Mouse (Mus musculus) liver, adult 2 months (tissue): ENCODE measurements around the gene Gstm1. TPM values are rescaled to one million over a fixed set of nuclear protein-coding genes. Genes with fewer than 3 reads are reported as not detected.

Experiments
- DNase-seq: peaks from one replicate; pipeline ENCODE4 v3.0.0-alpha.2; 2011; ENCODE audit warnings: low read depth, low spot score; ENCODE audit errors: extremely low read depth
- H3K27ac ChIP-seq: fragments of 200-500 bp; replicated peaks from 2 replicates; pipeline ENCODE4 v1.5.1; 2012; ENCODE audit warnings: low read depth, mild to moderate bottlenecking, control low read depth, inconsistent platforms, low read length; ENCODE audit not compliant: insufficient read depth
- H3K27me3 ChIP-seq: fragments of 200-500 bp; 2 replicates; pipeline ENCODE4 v1.6.1; 2012; ENCODE audit warnings: mild to moderate bottlenecking, moderate library complexity, low read length, inconsistent platforms; ENCODE audit not compliant: control insufficient read depth, insufficient read depth
- H3K36me3 ChIP-seq: fragments of 200-500 bp; 2 replicates; pipeline ENCODE4 v1.6.1; 2012; ENCODE audit warnings: low read length, inconsistent platforms; ENCODE audit not compliant: control insufficient read depth, insufficient read depth
- H3K4me1 ChIP-seq: fragments of 200-500 bp; 2 replicates; pipeline ENCODE4 v1.6.1; 2011; ENCODE audit warnings: low read length; ENCODE audit not compliant: control insufficient read depth, insufficient read depth
- H3K4me3 ChIP-seq: fragments of 200-500 bp; 2 replicates; pipeline ENCODE4 v1.5.1; 2011; ENCODE audit warnings: low read depth, mild to moderate bottlenecking, control low read depth, low read length, moderate library complexity; ENCODE audit not compliant: insufficient read depth
- H3K79me2 ChIP-seq: fragments of 200-500 bp; 2 replicates; pipeline ENCODE4 v1.6.1; 2012; ENCODE audit warnings: inconsistent platforms, mild to moderate bottlenecking, low read length, moderate library complexity; ENCODE audit not compliant: control insufficient read depth, insufficient read depth
- H3K9ac ChIP-seq: fragments of 200-500 bp; 2 replicates; pipeline ENCODE4 v1.6.1; 2012; ENCODE audit warnings: low read depth, mild to moderate bottlenecking, control low read depth, inconsistent platforms, low read length
- CTCF ChIP-seq: fragments of 200-500 bp; IDR thresholded peaks from 2 replicates; pipeline ENCODE4 v1.5.1; 2011; ENCODE audit warnings: low read depth, low read length, control low read depth
- POLR2A ChIP-seq: fragments of 200-500 bp; IDR thresholded peaks from 2 replicates; pipeline ENCODE4 v1.6.1; 2011; ENCODE audit warnings: low read length, control low read depth; ENCODE audit not compliant: insufficient read depth; ENCODE audit errors: extremely low read depth
- WGBS: fragments of 180-500 bp; shearing (Covaris S2); methylation state at CpG from one replicate; pipeline ENCODE4 v1.1.7; 2018; 5-methylcytosine and 5-hydroxymethylcytosine counted together
- polyA plus RNA-seq: library from polyadenylated mRNA; depleted of rRNA; stranded (reverse); fragments of >200 nt; gene quantifications from 2 replicates; pipeline ENCODE4 v1.2.3, GENCODE M21; 2012; rRNA removed
- total RNA-seq: library from RNA; depleted of rRNA; stranded (reverse); fragments of >200 nt; gene quantifications from 2 replicates; pipeline ENCODE4 v1.2.3, GENCODE M21; 2014; rRNA removed

Gstm1 gene
- total and polyA plus RNA-seq, 2 experiments = 474 to 6,847 TPM

- DNase-seq = no peak
- no peak overlapping the region for H3K4me3 ChIP-seq
- H3K27ac ChIP-seq = no peak overlapping the region
- 54% methylated on average over 1 of the region's 1 CpGs for WGBS
- no peaks in the 10 kb centered on the region for H3K27me3 ChIP-seq
- no peaks in the 10 kb centered on the region for H3K36me3 ChIP-seq
- peaks cover 19% of the 10 kb centered on the region for H3K4me1 ChIP-seq
- H3K79me2 ChIP-seq = no peaks in the 10 kb centered on the region
- no peak overlapping the region for H3K9ac ChIP-seq
- TF ChIP-seq CTCF (no peak), POLR2A (no peak)
Measured at GRCm38 (mm10) chr3:107965592-107965991, 52.2 kb downstream of the Gstm1 start.

- WGBS = 55% methylated on average over 5 of the region's 5 CpGs
- Histone ChIP-seq H3K79me2 (no peaks in the 10 kb centered on the region), H3K4me1 (peaks cover 19% of the 10 kb centered on the region), H3K36me3 (no peaks in the 10 kb centered on the region), H3K27ac (peak overlapping the region; percentile 23), H3K9ac (no peak overlapping the region), H3K4me3 (no peak overlapping the region), H3K27me3 (no peaks in the 10 kb centered on the region)
- DNase-seq = peak; percentile 51
- TF ChIP-seq CTCF (no peak), POLR2A (no peak)
Measured at GRCm38 (mm10) chr3:107964656-107965308, 53.0 kb downstream of the Gstm1 start.

GRCm38 (mm10) chr3:107964026-107964425 is 53.7 kb downstream of the Gstm1 start:
- H3K4me3 ChIP-seq = no peak overlapping the region
- H3K27ac ChIP-seq = no peak overlapping the region; the same call in 1 of the 2 replicates
- no peaks in the 10 kb centered on the region for H3K27me3 ChIP-seq
- TF ChIP-seq POLR2A (no peak), CTCF (no peak)
- no peak overlapping the region for H3K9ac ChIP-seq
- H3K79me2 ChIP-seq = no peaks in the 10 kb centered on the region
- H3K36me3 ChIP-seq = no peaks in the 10 kb centered on the region
- H3K4me1 ChIP-seq = peaks cover 17% of the 10 kb centered on the region
- WGBS = 98% methylated on average over 4 of the region's 4 CpGs
- no peak for DNase-seq

Other genes with a start within 250 kb of the Gstm1 start
- gene Eps8l3, start 140.7 kb downstream of the Gstm1 start, total RNA-seq = under 0.01 TPM in 1 of 2 replicates, not detected in the other
- 0.06 and 0.07 TPM in 2 replicates for gene Eps8l3, start 140.7 kb downstream of the Gstm1 start, polyA plus RNA-seq
- 17.9 and 21.8 TPM in 2 replicates for gene Gstm5, start 122.2 kb downstream of the Gstm1 start, total RNA-seq
- 11.4 and 12.5 TPM in 2 replicates for gene Gstm5, start 122.2 kb downstream of the Gstm1 start, polyA plus RNA-seq
- gene Gstm7, start 86.2 kb downstream of the Gstm1 start, total RNA-seq = 69.8 and 99.1 TPM in 2 replicates
- 108 and 130 TPM in 2 replicates for gene Gstm7, start 86.2 kb downstream of the Gstm1 start, polyA plus RNA-seq
- gene Gstm6, start 74.2 kb downstream of the Gstm1 start, total RNA-seq = 96.1 and 97.1 TPM in 2 replicates
- 138 and 146 TPM in 2 replicates for gene Gstm6, start 74.2 kb downstream of the Gstm1 start, polyA plus RNA-seq
- gene Gstm3, start 48.7 kb downstream of the Gstm1 start, total RNA-seq = 34.1 and 107 TPM in 2 replicates
- 145 and 164 TPM in 2 replicates for gene Gstm3, start 48.7 kb downstream of the Gstm1 start, polyA plus RNA-seq
- gene Gstm2, start 31.5 kb downstream of the Gstm1 start, total RNA-seq = 79.1 and 88.5 TPM in 2 replicates
- 222 and 270 TPM in 2 replicates for gene Gstm2, start 31.5 kb downstream of the Gstm1 start, polyA plus RNA-seq
- gene Gstm4, start 26.9 kb upstream of the Gstm1 start, total RNA-seq = 19.8 and 26.5 TPM in 2 replicates
- gene Gstm4, start 26.9 kb upstream of the Gstm1 start, polyA plus RNA-seq = 86.0 and 98.9 TPM in 2 replicates
- 11.0 and 13.8 TPM in 2 replicates for gene Ampd2, start 68.7 kb upstream of the Gstm1 start, total RNA-seq
- gene Ampd2, start 68.7 kb upstream of the Gstm1 start, polyA plus RNA-seq = 69.6 and 128 TPM in 2 replicates
- gene Gnat2, start 74.8 kb upstream of the Gstm1 start, total RNA-seq = 2.9 and 3.9 TPM in 2 replicates
- 0.91 and 1.5 TPM in 2 replicates for gene Gnat2, start 74.8 kb upstream of the Gstm1 start, polyA plus RNA-seq
- 89.5 and 92.8 TPM in 2 replicates for gene Gnai3, start 128.2 kb upstream of the Gstm1 start, total RNA-seq
- gene Gnai3, start 128.2 kb upstream of the Gstm1 start, polyA plus RNA-seq = 19.0 and 24.6 TPM in 2 replicates
- gene Gpr61, start 136.9 kb upstream of the Gstm1 start, total RNA-seq = not detected in 2 replicates
- gene Gpr61, start 136.9 kb upstream of the Gstm1 start, polyA plus RNA-seq = not detected in 2 replicates
- 2.7 and 3.8 TPM in 2 replicates for gene Amigo1, start 168.4 kb upstream of the Gstm1 start, total RNA-seq
- 9.3 and 15.1 TPM in 2 replicates for gene Amigo1, start 168.4 kb upstream of the Gstm1 start, polyA plus RNA-seq
- 2.1 and 2.4 TPM in 2 replicates for gene Cyb561d1, start 183.2 kb upstream of the Gstm1 start, total RNA-seq
- 3.8 and 4.1 TPM in 2 replicates for gene Cyb561d1, start 183.2 kb upstream of the Gstm1 start, polyA plus RNA-seq
- 0.28 and 0.34 TPM in 2 replicates for gene Atxn7l2, start 193.0 kb upstream of the Gstm1 start, total RNA-seq
- 1.7 and 2.0 TPM in 2 replicates for gene Atxn7l2, start 193.0 kb upstream of the Gstm1 start, polyA plus RNA-seq
- gene Sypl2, start 208.7 kb upstream of the Gstm1 start, total RNA-seq = 0.09 TPM in 1 of 2 replicates, not detected in the other
- 0.06 and 0.09 TPM in 2 replicates for gene Sypl2, start 208.7 kb upstream of the Gstm1 start, polyA plus RNA-seq
- 85.9 and 86.7 TPM in 2 replicates for gene Psma5, start 239.0 kb upstream of the Gstm1 start, total RNA-seq
- gene Psma5, start 239.0 kb upstream of the Gstm1 start, polyA plus RNA-seq = 40.5 and 46.4 TPM in 2 replicates